Mouse (Mus musculus): Measurements from ENCODE around the gene Ppm1e. TPM values are rescaled to one million over a fixed set of nuclear protein-coding genes. Genes with fewer than 3 reads are reported as not detected.

The Ppm1e gene
- polyA plus RNA-seq, 1 experiment from 2014 or later, result 15.1 TPM

DNA sequence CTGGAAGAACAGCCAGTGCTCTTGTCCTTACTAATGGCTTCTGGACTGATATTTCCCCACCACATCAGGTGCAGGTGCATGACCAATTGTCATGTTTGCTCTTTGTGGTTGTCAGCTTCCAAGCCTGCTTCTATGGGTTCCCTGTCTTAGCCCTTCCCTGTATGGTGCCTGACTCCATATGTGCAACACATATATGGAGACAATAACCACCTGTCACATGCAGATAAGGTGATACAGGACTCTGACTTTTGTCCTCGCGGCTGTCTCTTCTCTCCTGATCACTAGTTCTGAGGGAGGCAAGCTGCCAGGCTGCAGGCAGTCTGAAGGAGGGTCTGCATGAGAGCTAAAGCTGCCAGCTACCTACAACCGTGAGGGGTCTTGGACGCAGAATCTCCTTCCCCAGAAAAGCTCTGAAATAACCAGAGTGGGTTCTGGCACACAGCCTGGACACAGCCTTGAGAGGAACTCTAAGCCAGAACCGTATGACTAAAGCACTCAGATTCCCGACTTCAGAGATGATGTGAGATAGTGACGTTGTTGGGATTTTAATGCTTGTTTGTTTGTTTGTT lies 76.8 kb downstream of the Ppm1e start:
- Histone ChIP-seq H3K4me1 (replicated peaks; ENCODE audit: control insufficient read depth, insufficient read depth, low read length) (no peaks in the 10 kb centered on the region; the same call in 1 of the 2 replicates), H3K9me3 (ENCODE audit: control insufficient read depth, low read length) (no peaks in the 10 kb centered on the region), H3K9ac (ENCODE audit: low read depth, low read length) (no peak overlapping the region), H3K27me3 (ENCODE audit: control insufficient read depth, insufficient read depth, low read length) (no peaks in the 10 kb centered on the region), H3K36me3 (ENCODE audit: control insufficient read depth, insufficient read depth, low read length) (no peaks in the 10 kb centered on the region), H3K4me3 (ENCODE audit: low read depth, low read length) (no peak overlapping the region), H3K27ac (ENCODE audit: low read depth, low read length) (no peak overlapping the region), H3K4me2 (replicated peaks; ENCODE audit: low read depth, low read length) (no peak overlapping the region)
- 82% methylated on average over 7 of the region's 7 CpGs for WGBS
- DNase-seq (ENCODE audit: low spot score), result no peak
- no peak for ATAC-seq (ENCODE audit: low FRiP score)

DNA sequence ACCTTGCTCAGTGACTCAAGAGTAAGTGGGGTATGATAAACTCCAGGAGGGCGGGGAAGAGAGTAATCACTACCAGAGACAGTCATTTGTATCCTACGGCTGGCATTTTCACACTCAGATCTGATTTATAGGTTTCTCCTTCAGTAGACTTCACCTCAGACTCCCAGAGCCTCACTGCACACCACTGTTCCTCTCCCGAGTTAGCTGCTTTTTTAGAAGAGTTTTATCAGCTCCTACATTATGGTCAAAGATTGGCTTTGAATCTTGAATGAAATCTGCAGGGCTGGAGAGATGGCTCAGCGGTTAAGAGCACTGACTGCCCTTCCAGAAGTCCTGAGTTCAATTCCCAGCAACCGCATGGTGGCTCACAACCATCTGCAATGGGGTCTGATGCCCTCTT lies 79.4 kb downstream of the Ppm1e start:
- H3K9me3 ChIP-seq (ENCODE audit: control insufficient read depth, low read length), result no peaks in the 10 kb centered on the region
- no peak overlapping the region for H3K27ac ChIP-seq (ENCODE audit: low read depth, low read length)
- DNase-seq (ENCODE audit: low spot score) (no peak), ATAC-seq (ENCODE audit: low FRiP score) (no peak)
- H3K4me2 ChIP-seq (replicated peaks; ENCODE audit: low read depth, low read length), result no peak overlapping the region
- no peak overlapping the region for H3K9ac ChIP-seq (ENCODE audit: low read depth, low read length)
- peaks cover 4% of the 10 kb centered on the region for H3K4me1 ChIP-seq (replicated peaks; ENCODE audit: control insufficient read depth, insufficient read depth, low read length)
- H3K27me3 ChIP-seq (ENCODE audit: control insufficient read depth, insufficient read depth, low read length), result no peaks in the 10 kb centered on the region
- no peak overlapping the region for H3K4me3 ChIP-seq (ENCODE audit: low read depth, low read length)
- H3K36me3 ChIP-seq (ENCODE audit: control insufficient read depth, insufficient read depth, low read length), result no peaks in the 10 kb centered on the region
- WGBS, result 85% methylated on average over 5 of the region's 5 CpGs

DNA sequence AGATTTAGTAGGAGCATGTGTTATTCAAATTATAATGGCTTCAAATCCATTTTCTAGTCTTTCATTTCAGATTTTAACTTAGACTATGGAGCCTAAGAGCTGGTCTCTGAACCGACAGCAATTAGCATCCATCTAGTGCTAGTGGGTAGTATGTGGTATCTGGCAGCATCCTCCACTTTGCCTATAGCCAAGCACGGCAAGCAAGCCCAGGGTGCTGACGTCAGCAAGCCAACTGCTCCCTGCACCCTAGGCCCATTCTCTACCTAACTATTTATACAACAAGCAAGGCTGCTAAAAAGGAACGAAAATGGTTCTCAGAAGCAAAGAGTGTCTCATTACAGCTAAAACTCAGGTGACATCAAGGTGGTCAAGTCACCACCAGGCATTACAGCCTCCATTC lies 80.0 kb downstream of the Ppm1e start:
- Histone ChIP-seq H3K27me3 (ENCODE audit: control insufficient read depth, insufficient read depth, low read length) (no peaks in the 10 kb centered on the region), H3K4me1 (replicated peaks; ENCODE audit: control insufficient read depth, insufficient read depth, low read length) (peaks cover 4% of the 10 kb centered on the region), H3K27ac (ENCODE audit: low read depth, low read length) (no peak overlapping the region), H3K4me3 (ENCODE audit: low read depth, low read length) (no peak overlapping the region), H3K36me3 (ENCODE audit: control insufficient read depth, insufficient read depth, low read length) (no peaks in the 10 kb centered on the region), H3K9me3 (ENCODE audit: control insufficient read depth, low read length) (no peaks in the 10 kb centered on the region), H3K4me2 (replicated peaks; ENCODE audit: low read depth, low read length) (no peak overlapping the region), H3K9ac (ENCODE audit: low read depth, low read length) (no peak overlapping the region)
- no peak for DNase-seq (ENCODE audit: low spot score)
- WGBS, result 86% methylated on average over 4 of the region's 4 CpGs
- no peak for ATAC-seq (ENCODE audit: low FRiP score)

DNA sequence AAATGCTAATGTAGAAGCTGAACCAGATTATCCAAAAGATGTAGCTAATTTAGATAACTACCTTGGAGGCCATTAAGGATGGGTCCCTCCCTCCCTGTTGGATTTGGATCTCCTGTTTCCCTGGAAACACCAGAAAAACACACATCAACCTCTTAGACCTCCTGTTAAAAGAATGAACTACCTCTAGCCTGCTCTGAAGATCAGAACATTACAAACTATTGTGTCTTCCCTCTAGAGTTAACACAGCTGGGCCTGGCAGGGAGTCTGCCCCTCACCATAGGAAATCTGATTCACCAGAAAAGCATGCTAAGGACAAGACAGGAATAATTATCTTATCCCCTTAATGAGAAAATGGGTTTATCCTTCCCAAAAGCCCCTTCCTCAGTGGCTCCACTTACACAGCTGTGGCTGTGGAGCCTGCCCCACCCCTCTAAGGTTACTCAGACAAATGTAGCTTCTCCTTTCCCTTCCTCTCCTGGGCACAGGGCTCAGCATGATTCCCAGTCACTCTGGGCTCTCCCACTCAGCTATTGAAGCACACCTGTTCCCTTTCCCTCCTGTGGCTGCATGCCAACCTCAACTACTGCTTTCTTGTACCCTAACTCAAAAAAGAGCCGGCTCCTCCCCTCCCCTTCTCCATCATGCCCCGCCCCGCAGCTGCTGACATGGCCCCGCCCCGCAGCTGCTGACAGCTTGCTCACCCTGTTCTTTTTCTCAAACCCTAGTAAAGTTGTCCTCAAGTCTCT lies 82.4 kb downstream of the Ppm1e start:
- Histone ChIP-seq H3K27ac (ENCODE audit: low read depth, low read length) (no peak overlapping the region), H3K4me1 (replicated peaks; ENCODE audit: control insufficient read depth, insufficient read depth, low read length) (peaks cover 4% of the 10 kb centered on the region), H3K9ac (ENCODE audit: low read depth, low read length) (no peak overlapping the region), H3K4me2 (replicated peaks; ENCODE audit: low read depth, low read length) (no peak overlapping the region), H3K9me3 (ENCODE audit: control insufficient read depth, low read length) (no peaks in the 10 kb centered on the region), H3K36me3 (ENCODE audit: control insufficient read depth, insufficient read depth, low read length) (no peaks in the 10 kb centered on the region), H3K4me3 (ENCODE audit: low read depth, low read length) (no peak overlapping the region), H3K27me3 (ENCODE audit: control insufficient read depth, insufficient read depth, low read length) (no peaks in the 10 kb centered on the region)
- ATAC-seq (ENCODE audit: low FRiP score) (no peak), DNase-seq (ENCODE audit: low spot score) (peak; percentile 44)
- WGBS, result 4% methylated on average over 5 of the region's 5 CpGs

DNA sequence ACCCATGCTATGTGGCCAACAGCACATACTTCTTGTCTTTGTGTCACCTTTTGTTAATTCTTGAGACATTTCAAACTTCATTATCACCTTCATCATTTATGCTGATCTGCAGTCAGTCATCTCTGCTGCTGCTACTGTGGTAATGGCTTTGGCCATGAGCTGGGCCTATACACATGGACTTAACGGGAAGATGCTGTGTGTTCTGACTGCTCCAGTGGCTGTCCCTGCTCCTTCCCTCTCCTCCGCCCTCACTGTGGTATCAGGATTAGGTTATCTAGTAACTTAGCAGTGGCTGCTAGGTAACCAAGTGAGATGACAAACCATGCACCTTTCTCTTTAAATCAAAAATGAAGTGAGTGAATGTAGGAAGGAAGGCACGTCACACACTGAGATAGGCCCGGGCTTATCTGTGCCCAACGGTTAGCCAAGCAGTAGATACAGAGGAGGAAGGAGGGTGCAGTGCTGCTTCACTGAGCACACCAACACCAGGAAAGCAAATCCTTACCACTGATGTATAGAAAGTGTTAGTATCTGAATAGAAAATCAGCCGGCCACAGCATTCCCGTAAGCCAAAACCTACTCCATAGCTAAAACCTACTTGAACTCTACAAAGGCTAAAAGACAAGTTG lies 83.3 kb downstream of the Ppm1e start:
- H3K4me2 ChIP-seq (replicated peaks; ENCODE audit: low read depth, low read length), result no peak overlapping the region
- H3K9ac ChIP-seq (ENCODE audit: low read depth, low read length), result no peak overlapping the region
- WGBS, result 87% methylated on average over 7 of the region's 7 CpGs

DNA sequence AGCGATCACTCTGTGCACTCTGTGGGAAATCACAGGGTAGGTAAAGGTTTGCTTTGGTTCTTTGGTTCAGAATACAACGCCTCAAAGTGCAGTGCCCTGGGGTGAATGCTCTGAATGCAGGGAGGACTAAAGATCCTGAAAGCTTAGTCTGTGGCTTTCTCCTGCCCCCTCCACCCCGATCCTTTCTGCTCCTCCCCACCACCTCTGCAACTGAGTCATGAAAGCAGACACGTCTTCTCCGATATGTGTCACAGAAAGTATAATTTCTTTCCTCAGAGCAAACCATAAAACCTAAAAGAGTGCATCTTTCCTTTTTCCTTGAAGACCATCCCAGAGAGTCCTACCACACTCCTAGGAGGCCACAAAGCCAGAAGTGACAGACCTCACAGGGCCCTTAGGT lies 86.1 kb downstream of the Ppm1e start:
- DNase-seq (ENCODE audit: low spot score) (no peak), ATAC-seq (ENCODE audit: low FRiP score) (no peak)
- H3K4me2 ChIP-seq (replicated peaks; ENCODE audit: low read depth, low read length), result no peak overlapping the region
- WGBS, result 85% methylated on average over 5 of the region's 5 CpGs
- no peak overlapping the region for H3K27ac ChIP-seq (ENCODE audit: low read depth, low read length)
- no peak overlapping the region for H3K9ac ChIP-seq (ENCODE audit: low read depth, low read length)
- no peaks in the 10 kb centered on the region for H3K27me3 ChIP-seq (ENCODE audit: control insufficient read depth, insufficient read depth, low read length)
- H3K9me3 ChIP-seq (ENCODE audit: control insufficient read depth, low read length), result no peaks in the 10 kb centered on the region
- H3K4me3 ChIP-seq (ENCODE audit: low read depth, low read length), result no peak overlapping the region
- H3K4me1 ChIP-seq (replicated peaks; ENCODE audit: control insufficient read depth, insufficient read depth, low read length), result peaks cover 4% of the 10 kb centered on the region
- H3K36me3 ChIP-seq (ENCODE audit: control insufficient read depth, insufficient read depth, low read length), result no peaks in the 10 kb centered on the region

More for the DNA sequence above, 83.3 kb downstream of the Ppm1e start:
- Histone ChIP-seq H3K27ac (ENCODE audit: low read depth, low read length) (no peak overlapping the region), H3K4me3 (ENCODE audit: low read depth, low read length) (no peak overlapping the region), H3K36me3 (ENCODE audit: control insufficient read depth, insufficient read depth, low read length) (no peaks in the 10 kb centered on the region), H3K27me3 (ENCODE audit: control insufficient read depth, insufficient read depth, low read length) (no peaks in the 10 kb centered on the region), H3K9me3 (ENCODE audit: control insufficient read depth, low read length) (no peaks in the 10 kb centered on the region), H3K4me1 (replicated peaks; ENCODE audit: control insufficient read depth, insufficient read depth, low read length) (peaks cover 4% of the 10 kb centered on the region)
- ATAC-seq (ENCODE audit: low FRiP score) (no peak), DNase-seq (ENCODE audit: low spot score) (no peak)

DNA sequence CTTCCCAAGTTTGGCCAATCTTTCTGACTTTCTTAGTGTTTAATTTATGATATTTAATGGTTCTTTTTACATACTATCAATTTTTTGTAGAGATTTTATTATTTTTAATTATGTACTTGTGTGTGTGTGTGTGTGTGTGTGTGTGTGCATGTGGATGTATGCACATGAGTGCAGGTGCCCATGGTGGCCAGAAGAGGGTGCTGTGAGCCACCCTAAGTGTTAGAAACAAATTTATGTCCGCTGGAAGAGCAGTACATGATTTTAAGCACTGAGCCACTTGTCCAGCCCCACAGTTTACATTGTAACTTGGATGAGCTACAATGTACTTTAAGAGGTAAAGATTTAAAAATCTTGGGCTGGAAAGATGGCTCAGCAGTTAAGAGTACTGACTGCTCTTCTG lies 87.3 kb downstream of the Ppm1e start:
- H3K9ac ChIP-seq (ENCODE audit: low read depth, low read length), result no peak overlapping the region
- no peaks in the 10 kb centered on the region for H3K9me3 ChIP-seq (ENCODE audit: control insufficient read depth, low read length)
- DNase-seq (ENCODE audit: low spot score) (no peak), ATAC-seq (ENCODE audit: low FRiP score) (no peak)
- no peak overlapping the region for H3K4me3 ChIP-seq (ENCODE audit: low read depth, low read length)
- WGBS, result 86% methylated on average over 1 of the region's 1 CpGs
- no peaks in the 10 kb centered on the region; the same call in 1 of the 2 replicates for H3K4me1 ChIP-seq (replicated peaks; ENCODE audit: control insufficient read depth, insufficient read depth, low read length)
- H3K27me3 ChIP-seq (ENCODE audit: control insufficient read depth, insufficient read depth, low read length), result no peaks in the 10 kb centered on the region
- H3K4me2 ChIP-seq (replicated peaks; ENCODE audit: low read depth, low read length), result no peak overlapping the region
- H3K27ac ChIP-seq (ENCODE audit: low read depth, low read length), result no peak overlapping the region
- no peaks in the 10 kb centered on the region for H3K36me3 ChIP-seq (ENCODE audit: control insufficient read depth, insufficient read depth, low read length)

DNA sequence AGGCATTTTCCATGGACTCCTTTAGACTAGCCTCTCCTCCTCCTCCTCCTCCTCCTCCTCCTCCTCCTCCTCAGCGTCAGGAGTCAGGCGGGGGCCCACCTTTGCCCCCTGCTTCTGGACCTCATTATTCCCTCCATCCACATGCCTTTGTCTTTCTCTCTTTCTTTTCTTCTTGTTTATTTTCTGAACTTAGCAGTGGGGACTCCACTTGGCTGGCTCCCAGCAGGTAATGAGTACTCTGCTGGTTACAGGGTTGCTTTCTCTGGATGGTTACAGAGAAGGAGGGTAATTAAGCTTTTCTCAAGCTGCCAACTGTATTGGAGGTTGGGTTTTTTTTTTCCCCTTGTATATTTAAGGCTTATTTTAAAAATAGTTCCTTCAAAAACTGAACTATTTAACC lies 87.9 kb downstream of the Ppm1e start:
- Histone ChIP-seq H3K27ac (ENCODE audit: low read depth, low read length) (no peak overlapping the region), H3K36me3 (ENCODE audit: control insufficient read depth, insufficient read depth, low read length) (no peaks in the 10 kb centered on the region), H3K4me1 (replicated peaks; ENCODE audit: control insufficient read depth, insufficient read depth, low read length) (no peaks in the 10 kb centered on the region), H3K4me2 (replicated peaks; ENCODE audit: low read depth, low read length) (no peak overlapping the region), H3K4me3 (ENCODE audit: low read depth, low read length) (no peak overlapping the region), H3K9me3 (ENCODE audit: control insufficient read depth, low read length) (no peaks in the 10 kb centered on the region), H3K27me3 (ENCODE audit: control insufficient read depth, insufficient read depth, low read length) (no peaks in the 10 kb centered on the region), H3K9ac (ENCODE audit: low read depth, low read length) (no peak overlapping the region)
- ATAC-seq (ENCODE audit: low FRiP score) (no peak), DNase-seq (ENCODE audit: low spot score) (peak; percentile 15)
- 0% methylated on average over 2 of the region's 2 CpGs for WGBS

DNA sequence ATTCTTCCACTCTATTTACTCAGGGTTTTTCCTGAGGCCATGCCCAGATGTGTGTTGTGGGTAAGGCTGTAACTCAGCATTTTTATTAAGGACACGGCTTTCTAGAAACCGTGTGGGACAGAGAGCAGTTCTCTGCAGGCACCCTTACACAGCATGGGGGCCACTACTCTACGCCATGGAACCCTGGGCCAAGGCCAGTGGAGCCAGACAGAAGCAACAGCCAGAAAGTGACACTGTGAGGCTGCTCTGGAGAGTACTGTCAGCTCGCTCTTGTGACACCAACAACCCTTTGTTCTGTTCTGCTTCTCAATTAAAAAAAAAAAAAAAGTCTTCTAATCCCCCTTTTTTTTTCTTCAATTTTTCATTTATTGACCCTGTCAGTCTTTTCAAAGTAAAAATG lies 88.4 kb downstream of the Ppm1e start:
- H3K36me3 ChIP-seq (ENCODE audit: control insufficient read depth, insufficient read depth, low read length), result no peaks in the 10 kb centered on the region
- DNase-seq (ENCODE audit: low spot score), result no peak
- H3K4me1 ChIP-seq (replicated peaks; ENCODE audit: control insufficient read depth, insufficient read depth, low read length), result no peaks in the 10 kb centered on the region
- ATAC-seq (ENCODE audit: low FRiP score), result no peak
- H3K27me3 ChIP-seq (ENCODE audit: control insufficient read depth, insufficient read depth, low read length), result no peaks in the 10 kb centered on the region
- no peaks in the 10 kb centered on the region for H3K9me3 ChIP-seq (ENCODE audit: control insufficient read depth, low read length)
- no peak overlapping the region for H3K9ac ChIP-seq (ENCODE audit: low read depth, low read length)
- H3K4me2 ChIP-seq (replicated peaks; ENCODE audit: low read depth, low read length), result no peak overlapping the region
- WGBS, result 48% methylated on average over 4 of the region's 4 CpGs
- H3K27ac ChIP-seq (ENCODE audit: low read depth, low read length), result no peak overlapping the region
- no peak overlapping the region for H3K4me3 ChIP-seq (ENCODE audit: low read depth, low read length)
